Mouse (Mus musculus) heart, postnatal 25 days (tissue): ENCODE data around the gene Scgb2b18. TPM values are rescaled to one million over a fixed set of nuclear protein-coding genes. Genes with fewer than 3 reads are reported as not detected.
"Not testable (repeated sequence)": the region's sequence is repeated elsewhere in the genome, so short reads cannot be mapped to it uniquely, and the experiment has no call there.

Source experiments
- DNase-seq: peaks from one replicate; pipeline ENCODE4 v3.0.0; 2022; ENCODE audit warnings: low spot score
- intact Hi-C: fragments of 180-260 bp; cut with DNase I; formaldehyde crosslinking; loops from one replicate; pipeline ENCODE4 v1.15.1; 2025
- total RNA-seq, 2 experiments: library from RNA; stranded (reverse); gene quantifications; 2 replicates each; pipeline ENCODE4 v1.2.3; 2021

Gene Scgb2b18
- not detected for total RNA-seq

DNA sequence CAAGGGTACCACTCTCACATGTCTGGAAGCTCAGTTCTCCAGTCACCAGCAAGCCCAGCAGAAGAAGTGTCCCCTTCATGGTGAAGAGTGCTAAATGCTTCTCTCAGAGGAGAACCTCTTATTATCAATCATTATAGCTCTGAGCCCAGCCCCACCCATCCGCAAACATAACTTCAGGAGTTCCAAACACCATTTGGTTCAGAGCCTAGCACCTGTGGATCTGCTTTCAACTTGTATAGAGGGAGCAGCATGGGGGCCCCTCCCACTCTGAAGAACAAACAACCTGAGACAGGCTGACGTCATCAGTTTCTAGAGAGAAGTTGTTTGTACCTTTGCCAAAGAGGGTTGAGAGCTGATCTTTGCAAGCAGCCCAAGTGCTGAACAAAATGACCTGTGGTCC, at the start of gene Scgb2b18:
TSS of gene Scgb2b18 (minus strand) at position 101 of the 400 bp plus-strand sequence.
- intact Hi-C loops, result not testable (repeated sequence)

DNA sequence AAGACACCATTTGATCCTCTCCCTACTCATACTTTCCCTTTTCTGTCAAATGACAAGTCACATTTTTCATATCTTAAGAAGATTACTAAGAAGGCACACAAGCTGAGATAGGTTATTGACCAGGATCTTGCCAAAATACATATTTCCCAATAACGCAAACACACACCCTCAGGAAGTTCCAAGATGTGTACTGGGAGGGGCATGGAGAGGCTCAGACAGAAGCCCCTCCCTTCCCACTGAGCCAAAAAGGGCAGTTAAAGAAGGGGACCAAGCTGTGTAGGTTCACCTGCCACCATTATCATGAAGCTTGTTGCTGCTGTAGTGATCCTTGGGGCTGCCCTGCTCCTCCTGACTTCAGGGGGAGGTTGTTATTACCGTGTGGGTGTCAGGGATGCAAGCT, 11.6 kb upstream of the Scgb2b18 start, which contains the start of gene Scgb1b18:
TSS of gene Scgb1b18 (plus strand) at position 301 of the 400 bp plus-strand sequence.
- DNase-seq, intact Hi-C loops: not testable (repeated sequence)

More for the DNA sequence above, at the start of gene Scgb2b18:
- DNase-seq, result not testable (repeated sequence)

Other genes with a start within 250 kb of the Scgb2b18 start
- gene Scgb2b17, start 117.3 kb downstream of the Scgb2b18 start, total RNA-seq, result not detected
- not detected for gene Scgb1b17, start 110.4 kb downstream of the Scgb2b18 start, total RNA-seq
- gene Scgb1b18, start 11.7 kb upstream of the Scgb2b18 start, total RNA-seq, result not detected
- not detected for gene Scgb2b19, start 106.5 kb upstream of the Scgb2b18 start, total RNA-seq
- gene Scgb1b19, start 113.4 kb upstream of the Scgb2b18 start, total RNA-seq, result not detected
- not detected for gene Scgb2b20, start 192.5 kb upstream of the Scgb2b18 start, total RNA-seq
- gene Scgb1b20, start 199.4 kb upstream of the Scgb2b18 start, total RNA-seq, result not detected